Mouse (Mus musculus): ENCODE measurements at regions not wholly inside any gene's neighbourhood (a gene's known extent, or its start where the extent isn't known, plus 50 kb on each side); places are given as distances from the start of the nearest gene placed in this dataset.

DNA sequence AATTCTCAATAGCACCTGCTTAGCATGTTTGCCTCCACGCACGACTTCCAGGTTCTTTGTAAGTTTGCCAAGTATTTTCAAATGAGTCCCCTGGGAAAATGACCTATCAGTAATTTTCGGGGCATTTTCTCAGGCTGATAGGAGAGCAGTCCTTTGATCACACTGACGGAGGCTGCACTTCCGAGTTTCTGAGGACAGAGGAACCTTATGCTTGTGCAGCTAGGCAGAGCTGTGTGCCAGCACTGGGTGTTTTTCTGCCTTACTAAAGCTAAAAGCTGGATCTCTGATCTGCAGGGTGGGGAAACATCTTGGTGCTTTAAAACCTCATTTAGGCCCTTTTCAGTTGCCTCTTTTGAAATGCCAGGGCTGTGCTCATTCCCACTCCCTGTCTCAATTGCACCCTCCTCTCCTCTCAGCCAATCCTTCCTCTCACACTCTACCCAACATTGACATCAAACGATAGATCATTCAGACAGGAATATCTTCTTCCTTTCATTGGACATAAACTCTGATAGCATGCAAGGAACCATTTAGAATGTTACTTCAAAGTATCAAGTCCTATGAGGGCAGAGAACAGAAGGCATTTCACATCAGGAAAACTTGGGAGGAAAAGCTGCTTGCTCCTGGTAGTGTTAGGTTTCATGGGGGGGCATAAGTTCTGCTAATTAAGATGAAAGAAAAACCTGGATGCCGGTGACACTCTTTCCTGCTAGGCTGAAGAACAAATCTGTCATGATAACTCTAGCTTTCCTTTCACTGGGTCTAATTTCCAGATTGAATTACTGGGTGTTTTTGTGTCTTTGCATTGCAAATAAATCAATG is 95.3 kb downstream of the Lurap1l start:
- no peak for DNase-seq (ENCODE audit: low spot score in 2 of 2)

DNA sequence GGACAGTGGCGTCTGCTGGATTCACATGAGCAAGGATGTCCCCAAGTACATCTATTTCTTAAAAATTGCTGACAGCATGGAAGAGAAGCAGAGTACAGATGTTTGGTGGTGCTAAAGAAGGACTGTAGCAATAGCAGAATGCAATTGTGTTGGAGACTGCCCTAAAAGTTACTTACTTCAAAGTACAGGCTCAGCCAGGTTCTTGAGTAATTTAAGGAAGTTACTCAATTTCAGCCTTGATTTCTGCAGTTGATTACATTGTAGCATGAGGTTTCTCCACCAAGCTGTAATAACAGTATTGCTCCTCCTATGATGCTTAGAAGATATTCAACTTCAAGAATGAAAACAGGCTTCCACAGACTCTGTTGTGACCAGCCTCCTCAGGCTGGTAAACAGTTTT is 96.1 kb downstream of the Lurap1l start:
- DNase-seq (ENCODE audit: low spot score in 2 of 2): no peak

DNA sequence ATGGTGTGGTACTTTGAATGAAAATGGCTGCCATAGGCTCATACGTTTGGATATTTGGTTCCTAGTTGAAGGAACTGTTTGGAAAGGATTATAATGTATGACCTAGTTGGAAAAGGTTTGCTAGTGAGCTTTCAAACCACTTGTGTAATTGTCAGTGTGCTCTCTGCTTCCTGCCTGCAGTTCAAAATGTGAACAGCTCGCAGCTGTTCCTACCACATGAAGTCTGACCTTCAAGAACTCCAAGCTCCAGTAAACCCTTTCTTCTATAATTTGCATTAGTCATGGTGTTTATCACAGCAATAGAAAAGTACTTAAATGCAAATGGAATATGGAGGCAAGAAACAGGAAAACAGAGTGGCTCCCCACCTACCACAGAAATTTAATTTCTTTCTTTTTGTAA is 111.4 kb downstream of the Lurap1l start:
- DNase-seq (ENCODE audit: low spot score in 2 of 2): no peak

DNA sequence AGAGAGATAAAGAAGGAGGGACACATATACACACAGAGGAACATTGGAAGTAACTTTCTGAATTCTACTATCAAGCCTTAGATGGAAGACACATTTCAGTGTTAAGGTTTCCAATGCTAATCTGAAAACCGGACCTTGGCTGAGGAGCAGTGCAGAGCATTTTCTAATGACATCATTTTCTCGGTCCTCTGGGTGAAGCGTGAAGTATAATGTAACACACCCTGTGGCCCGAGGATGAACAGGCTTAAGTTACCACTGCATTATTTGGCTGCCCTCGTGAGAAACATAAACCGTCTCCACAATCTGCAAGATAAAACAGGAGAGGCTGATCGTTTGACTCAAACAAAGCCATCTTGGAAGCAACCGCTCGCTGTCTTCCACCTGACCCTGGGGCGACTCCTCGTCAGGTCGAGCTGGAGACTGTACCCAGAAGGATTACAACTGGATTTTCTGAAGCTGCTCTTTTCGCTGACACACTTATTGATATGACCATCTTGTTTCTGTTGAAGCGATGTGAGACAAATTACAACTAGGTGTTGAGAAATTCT is 113.1 kb downstream of the Lurap1l start:
- DNase-seq (ENCODE audit: low spot score in 2 of 2): no peak

DNA sequence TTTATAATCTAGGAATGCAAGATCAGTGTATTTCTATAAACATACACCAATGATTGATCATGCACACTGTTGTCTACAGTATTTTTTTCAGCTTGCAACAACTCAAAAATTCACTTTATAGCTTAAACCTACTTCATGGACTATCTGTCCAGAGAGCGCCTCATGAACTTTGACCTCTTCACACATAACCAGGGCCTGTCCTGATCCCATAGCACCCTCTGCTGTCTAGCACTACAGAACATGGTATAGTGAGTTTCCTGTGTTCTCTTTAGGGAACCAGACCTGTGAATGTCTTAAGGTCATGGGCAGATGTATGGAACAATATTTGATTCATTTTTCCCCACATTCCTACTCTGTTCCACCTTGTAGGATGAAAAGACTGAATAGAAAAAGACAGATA is 117.1 kb downstream of the Lurap1l start:
- DNase-seq (ENCODE audit: low spot score in 2 of 2): no peak

DNA sequence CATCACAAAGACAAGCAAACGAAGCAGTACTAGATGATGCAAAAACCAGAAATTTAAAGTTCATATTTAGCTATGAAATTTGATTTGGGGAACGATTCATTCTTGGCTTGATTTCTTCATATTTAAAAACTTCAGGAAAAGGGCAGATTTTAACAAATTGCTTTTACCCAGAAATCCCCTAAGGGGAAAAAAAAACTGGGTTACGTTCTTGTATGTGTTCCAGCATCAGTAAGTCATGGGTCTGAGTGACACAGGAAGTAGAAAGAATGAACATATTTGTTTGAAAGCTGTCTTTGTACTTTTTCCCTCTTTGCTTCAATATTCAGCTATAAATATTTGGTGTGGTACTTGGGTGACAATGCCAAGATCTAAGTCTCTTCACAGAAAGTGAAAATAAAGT is 120.2 kb downstream of the Lurap1l start:
- no peak for DNase-seq (ENCODE audit: low spot score in 2 of 2)

DNA sequence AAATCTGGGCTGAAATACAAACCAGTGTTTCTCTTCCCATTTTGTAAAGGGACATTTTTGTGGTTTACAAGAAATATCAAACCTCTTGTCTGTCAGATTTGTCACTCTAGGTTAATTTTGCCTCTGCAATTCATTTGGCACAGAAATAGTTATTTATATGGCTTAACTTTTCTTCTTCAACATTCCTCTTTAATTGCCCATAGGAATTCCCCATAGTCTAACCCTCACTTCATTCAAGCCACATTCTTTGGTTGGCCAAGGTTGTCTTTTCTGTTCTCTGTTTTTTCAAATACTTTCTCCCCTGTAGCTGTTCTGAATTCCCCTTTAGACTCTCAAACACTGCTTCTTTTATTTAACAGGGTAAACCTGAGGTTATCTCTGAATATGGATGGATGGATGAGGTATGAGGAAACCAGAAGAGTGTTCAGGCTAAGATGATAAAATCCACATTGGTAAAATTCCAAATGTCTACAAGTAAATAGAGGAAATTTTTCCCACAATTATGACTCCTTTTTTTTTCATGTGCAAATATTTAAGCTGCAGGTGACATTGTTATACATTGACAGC is 127.0 kb downstream of the Lurap1l start:
- no peak for DNase-seq (ENCODE audit: low spot score in 2 of 2)

DNA sequence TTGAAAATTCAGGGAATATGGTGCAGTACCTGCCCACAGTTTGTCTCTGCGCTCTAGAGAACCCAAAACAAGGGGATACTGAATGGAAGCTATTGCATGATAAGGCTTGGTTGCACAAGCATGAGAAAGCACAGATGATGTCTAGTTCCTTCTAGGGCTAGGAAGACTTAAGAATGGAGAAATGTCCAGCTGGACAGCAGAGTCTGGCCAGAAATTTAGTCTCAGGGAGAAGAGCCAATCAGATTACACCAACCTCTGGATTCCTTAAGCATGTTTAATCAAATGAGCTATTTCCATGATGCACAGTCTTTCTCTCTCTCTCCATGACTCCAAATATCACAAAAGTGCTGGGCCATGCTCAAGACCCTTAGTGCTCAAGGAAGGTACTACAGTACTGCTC is 147.8 kb downstream of the Lurap1l start:
- DNase-seq (ENCODE audit: low spot score in 2 of 2): no peak

DNA sequence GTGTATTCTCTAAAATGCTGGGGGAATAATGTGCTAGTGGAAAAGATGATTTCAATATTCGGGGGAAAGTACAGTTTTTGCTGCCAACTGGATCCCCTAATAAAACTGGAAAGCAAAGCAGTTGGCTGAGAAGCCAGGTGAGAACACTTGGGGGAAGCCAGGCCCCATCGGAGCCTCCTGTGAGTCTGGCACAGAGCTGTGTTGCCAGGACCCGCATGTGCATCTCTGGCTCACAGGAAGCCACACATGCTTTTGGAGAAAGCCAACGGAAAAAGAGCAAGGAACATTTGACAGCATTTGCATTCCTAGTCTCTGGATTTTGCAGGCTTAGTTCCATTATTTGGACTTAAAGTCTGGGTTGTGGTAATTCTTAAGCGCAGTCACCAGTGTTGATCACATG is 148.4 kb downstream of the Lurap1l start:
- no peak for DNase-seq (ENCODE audit: low spot score in 2 of 2)

DNA sequence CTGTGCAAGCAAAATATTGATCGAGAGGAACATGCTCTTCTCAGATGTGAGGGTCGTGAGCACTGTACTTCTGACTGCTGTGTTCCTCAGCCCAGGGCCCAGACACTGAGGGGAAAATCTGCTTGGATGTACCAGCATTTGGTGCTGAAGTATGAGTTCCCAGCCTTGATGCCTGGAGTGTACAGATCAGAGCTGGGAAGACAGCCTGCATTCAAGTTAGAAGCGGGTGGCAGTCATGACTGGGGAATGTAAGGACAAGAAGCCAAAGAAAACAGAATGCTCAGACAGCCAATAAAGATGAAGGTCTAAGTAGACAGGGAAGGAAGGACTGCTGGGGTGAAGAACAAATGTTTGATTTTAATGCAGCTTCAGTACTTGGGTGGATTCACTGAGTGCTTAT is 148.9 kb downstream of the Lurap1l start:
- DNase-seq (ENCODE audit: low spot score in 2 of 2): no peak

DNA sequence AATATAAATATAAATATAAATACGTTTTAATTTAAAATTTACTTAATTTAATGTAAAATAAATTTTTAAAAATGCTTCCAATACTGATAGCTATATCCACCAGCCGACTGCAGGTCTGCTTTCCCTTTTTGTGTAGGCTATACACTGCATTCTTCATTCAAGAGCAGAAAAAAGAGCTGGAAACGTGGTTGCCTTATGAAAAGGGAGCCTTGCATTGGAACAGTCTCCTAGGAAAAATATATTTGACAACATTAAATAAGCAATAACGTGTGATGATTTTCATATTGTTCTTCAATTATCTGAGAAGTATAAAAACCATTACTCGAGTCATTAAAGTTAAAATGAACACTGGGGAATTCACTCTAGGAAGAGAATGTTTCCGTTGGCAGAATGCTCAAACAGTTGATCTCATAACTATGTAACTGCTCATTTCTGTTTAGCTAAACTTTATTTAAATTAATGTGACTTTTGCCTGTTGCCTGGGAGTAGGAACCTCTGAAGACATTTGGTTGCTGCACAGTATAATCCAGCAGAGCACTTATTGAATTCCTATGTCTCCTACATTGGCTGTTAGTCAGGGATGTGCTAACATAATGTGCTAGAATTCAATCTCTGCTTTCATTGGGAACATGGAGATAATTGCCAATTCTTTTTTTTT is 172.0 kb downstream of the Lurap1l start:
- no peak for DNase-seq (ENCODE audit: low spot score in 2 of 2)

DNA sequence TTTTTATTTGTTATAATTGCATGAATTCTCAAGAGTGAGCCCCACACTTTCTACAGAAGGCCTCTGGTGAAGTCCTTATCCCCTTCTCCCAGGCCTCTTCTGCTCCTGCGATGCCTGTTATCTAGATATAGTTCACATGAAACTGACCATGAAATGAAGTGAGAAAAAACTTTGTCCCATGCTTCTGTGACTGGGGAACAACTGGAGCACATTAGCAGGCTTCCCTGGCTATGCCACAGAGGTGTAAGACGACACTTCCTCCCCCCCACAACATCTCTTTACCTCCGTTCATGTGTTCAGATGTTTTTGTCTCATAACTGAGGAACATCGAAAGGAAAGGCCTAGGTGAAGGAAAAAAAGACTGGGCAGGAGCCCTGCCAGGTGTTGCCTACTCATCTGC is 174.7 kb downstream of the Lurap1l start:
- DNase-seq (ENCODE audit: low spot score in 2 of 2): no peak

DNA sequence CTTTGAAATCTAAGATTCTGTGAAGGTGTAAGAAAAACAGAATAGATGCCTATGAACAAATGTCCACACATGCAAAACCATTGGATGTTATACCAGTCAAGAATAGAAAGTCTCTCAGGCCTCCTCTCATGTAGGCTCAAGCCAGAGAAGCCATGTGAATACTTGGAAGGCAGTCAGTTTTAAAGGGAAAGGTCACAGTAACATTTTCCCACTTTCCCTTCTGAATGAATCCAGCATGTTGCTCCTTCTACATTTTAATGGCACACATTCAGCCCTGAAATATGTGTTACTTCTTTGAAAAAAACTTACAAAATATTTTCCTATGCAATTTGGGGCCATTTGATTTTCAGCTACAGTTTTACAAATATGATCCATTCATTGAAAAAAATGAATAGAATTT is 186.1 kb downstream of the Lurap1l start:
- no peak for DNase-seq (ENCODE audit: low spot score in 2 of 2)

DNA sequence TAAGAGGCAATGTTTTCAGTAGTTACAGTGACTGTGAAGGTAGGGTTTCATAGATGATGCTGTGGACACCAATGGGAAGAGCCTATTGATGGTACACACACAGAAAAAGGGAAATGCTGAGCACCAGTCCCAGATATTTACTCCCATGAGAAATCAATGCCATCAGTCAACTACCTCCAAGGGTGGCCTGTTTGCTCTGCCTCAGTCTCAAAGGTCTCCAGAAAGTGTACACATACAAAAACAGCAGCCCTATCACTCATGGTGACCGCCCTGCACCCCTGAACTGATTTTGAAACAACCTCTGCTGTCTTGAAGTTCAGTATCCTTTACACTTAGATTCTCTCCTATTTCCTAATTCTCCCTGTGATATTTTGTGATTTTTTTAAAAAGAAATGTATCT is 187.2 kb downstream of the Lurap1l start:
- no peak for DNase-seq (ENCODE audit: low spot score in 2 of 2)

DNA sequence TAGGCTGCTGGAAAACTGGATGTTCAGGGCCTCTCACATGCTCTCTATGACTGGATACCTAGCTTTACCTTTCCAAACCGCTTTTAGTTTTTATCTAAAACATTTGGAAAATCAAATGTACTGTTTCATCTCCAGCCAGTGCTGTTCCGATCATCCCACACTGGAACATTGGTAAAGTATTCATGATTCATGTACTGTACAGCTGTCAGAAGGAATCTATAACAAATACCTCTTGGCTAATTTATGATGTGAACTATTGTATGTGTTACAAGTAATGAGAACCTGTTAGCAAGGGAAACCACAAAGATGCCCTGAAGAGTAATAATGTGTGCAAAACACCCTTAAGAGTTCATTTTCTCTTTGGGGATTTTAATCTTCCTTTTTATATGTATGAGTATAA is 190.6 kb downstream of the Lurap1l start:
- no peak for DNase-seq (ENCODE audit: low spot score in 2 of 2)

DNA sequence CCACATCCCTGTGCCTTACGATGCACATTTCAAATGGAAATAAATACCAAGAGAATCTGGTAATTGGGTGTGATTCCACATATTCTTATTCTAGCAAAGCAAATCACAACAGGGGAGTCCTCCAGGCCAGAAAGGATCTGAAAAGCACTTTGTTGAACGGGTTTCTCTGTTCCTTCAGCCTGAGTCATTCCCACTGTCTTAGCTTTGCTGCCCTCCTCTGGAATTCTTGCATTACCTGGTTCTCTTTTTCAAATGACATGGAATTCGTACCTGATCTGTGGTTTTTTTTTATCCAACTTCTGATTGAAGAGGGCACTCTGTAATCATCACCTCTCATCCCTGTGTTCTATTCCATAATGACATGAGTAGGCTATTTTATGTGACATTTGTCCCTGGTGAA is 200.9 kb downstream of the Lurap1l start:
- peak in 1 of 2 experiments; percentile 9 for DNase-seq (ENCODE audit: low spot score in 2 of 2)

DNA sequence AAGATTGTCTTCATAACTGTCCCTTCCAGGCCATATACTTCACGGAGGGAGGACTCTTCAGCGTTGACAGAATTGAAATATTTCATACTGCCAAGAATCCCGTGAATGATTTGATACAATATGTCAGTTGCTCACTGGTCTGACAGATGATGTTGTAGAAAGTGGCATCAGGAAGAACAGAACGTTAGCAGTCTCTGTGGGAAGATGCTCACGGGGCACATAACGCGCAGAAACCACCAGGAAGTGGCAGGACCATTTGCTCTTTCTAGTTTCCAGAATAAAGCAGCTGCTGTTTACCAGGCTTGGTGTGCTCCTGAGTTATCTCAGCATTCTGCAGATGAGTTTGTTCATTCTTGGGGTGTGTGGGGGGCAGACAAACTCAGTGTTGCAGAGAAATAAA is 206.0 kb downstream of the Lurap1l start:
- no peak for DNase-seq (ENCODE audit: low spot score in 2 of 2)

DNA sequence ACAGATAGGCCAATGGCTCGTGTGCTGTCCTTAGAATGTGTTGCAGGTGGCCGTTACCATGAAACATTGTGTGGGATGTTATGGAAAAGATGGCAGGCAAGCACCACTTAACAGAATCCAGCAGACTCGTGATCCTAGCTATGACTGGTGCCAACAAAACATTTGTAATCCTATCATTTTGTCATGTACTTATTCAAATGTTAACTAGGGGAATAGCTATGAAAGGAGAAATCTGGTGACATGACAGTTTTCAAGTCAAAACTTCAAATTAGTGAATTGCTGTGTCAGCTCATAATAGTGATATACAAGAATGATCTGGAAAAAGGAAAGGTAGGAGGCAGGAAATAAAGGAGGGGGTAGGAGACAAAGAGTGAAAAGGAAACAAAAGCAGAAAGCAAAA is 213.7 kb downstream of the Lurap1l start:
- DNase-seq (ENCODE audit: low spot score in 2 of 2): no peak

DNA sequence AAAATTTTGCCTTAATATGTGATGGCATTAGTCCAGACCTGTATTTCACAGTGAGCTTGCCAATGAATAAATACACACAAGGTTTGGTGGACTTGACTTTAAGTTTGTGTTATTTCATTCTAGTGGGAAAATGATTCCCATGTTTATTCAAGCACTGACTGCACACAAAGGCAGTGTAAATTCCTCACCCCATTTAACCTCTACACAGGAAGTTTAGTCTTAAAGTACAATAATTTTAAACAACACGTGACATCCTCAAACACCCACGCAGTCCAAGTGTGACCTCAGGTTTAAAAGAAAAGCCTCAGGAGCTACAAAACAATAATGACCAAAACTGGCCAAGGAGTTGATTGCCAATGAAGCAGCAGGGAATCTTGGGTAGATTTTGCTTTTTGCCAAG is 219.4 kb downstream of the Lurap1l start:
- DNase-seq (ENCODE audit: low spot score in 2 of 2): no peak

DNA sequence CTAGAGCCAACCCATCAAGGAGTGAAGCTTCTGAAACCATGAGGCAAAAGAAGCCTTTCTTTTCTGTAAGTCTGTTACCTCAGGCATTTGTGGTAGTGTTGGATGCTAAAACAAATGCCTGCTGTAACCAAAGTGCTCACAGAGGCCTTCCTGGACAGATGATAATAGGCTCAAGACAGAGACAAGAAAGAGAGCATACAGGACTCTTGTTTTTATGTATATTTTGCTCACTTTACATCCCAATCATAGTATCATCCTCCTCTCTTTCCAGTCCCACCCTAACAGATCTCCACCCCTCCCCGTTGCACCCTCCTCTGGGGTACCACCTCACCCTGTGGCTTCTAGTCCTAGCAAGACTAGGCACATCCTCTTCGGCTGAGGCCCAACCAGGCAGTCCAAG is 262.7 kb downstream of the Lurap1l start:
- DNase-seq (ENCODE audit: low spot score in 2 of 2): no peak

DNA sequence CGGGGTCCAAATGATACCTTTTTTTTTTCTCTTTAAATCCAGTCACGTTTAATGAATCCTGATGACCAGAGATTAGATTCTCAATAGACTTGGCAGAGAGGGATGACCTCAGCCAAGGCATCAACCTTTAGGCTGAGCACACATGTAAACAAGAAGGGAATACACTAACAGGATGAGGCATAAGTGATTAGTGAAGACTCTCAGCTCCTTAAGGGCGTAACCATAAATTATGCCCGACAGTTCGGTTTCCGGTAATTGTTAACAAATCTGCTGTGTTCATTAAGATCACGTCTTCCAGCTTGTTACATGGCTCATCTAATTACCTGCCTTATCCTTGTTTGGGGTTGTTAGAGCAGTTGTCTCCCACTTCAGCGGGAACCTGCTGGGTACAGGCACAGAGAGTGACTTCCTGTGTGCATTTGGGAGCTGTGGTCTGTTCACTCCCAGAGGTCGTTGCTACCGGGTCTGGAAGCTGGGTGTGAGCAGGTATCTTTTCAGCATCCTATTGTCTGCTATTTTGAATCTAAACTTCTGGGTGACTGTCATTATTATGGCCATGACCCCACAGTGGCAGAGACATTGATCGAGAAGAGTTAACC is 265.1 kb downstream of the Mpdz start:
- no peak for DNase-seq (ENCODE audit: low spot score in 2 of 2)

DNA sequence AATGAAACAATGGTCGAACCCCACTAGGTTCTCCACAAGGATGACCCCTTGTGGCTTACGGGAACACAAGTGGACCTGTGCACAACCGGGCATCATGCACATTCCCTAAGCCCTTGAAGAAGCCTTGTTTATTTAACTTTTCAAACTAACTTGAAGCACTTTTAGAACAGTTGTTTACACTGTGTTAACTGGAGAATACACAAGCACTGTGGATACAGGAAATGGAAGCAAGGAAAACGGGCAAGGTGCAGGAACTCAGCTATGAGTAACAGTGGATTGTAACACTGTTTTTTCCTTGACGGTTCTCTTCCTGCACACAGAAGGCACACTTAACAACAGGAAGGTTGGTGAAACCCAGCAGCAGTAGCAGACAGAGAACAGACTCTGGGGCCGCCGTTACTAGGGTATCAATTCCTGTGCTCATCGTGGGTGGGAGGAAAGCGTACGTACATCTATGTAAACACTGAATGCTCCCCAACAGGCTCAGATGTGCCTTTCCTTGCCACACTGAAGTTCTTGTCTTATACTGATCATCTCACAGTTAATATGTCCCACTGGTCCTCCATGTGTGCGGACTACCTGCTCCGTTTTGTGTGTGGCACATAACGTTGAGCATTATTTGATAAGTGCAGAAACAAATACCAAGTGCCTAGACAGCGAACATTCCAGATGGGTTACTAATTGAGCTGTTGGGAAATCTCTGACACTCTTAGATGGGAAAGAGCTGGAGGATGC is 264.4 kb downstream of the Mpdz start:
- DNase-seq (ENCODE audit: low spot score in 2 of 2): no peak
